Mouse (Mus musculus): ENCODE results near the gene Cuedc2.

Gene Cuedc2

GRCm38 (mm10) chr19:46322144-46322995, 16.1 kb downstream of the Cuedc2 start:
- CTCF ChIA-PET = no interaction called here

- CTCF ChIA-PET = no interaction called here
Measured at GRCm38 (mm10) chr19:46321101-46321943, 17.2 kb downstream of the Cuedc2 start.

GRCm38 (mm10) chr19:46320076-46320785, 18.3 kb downstream of the Cuedc2 start:
- CTCF ChIA-PET = no interaction called here

GRCm38 (mm10) chr19:46318586-46319378, 19.7 kb downstream of the Cuedc2 start:
- CTCF ChIA-PET = interaction anchor here (0.7 kb wide), 1 partner anchor 10 kb away, joined by 3 read pairs; no protein-coding TSS in a partner anchor

GRCm38 (mm10) chr19:46318031-46318471, 20.5 kb downstream of the Cuedc2 start:
- CTCF ChIA-PET = no interaction called here

- CTCF ChIA-PET = no interaction called here
Measured at GRCm38 (mm10) chr19:46317546-46317885, 21.0 kb downstream of the Cuedc2 start.

GRCm38 (mm10) chr19:46316846-46317545, 21.5 kb downstream of the Cuedc2 start:
- CTCF ChIA-PET = no interaction called here

- CTCF ChIA-PET = no interaction called here
Measured at GRCm38 (mm10) chr19:46315752-46316610, 22.5 kb downstream of the Cuedc2 start.

GRCm38 (mm10) chr19:46314872-46315742, 23.4 kb downstream of the Cuedc2 start:
- CTCF ChIA-PET = no interaction called here

GRCm38 (mm10) chr19:46314151-46314601, 24.3 kb downstream of the Cuedc2 start:
- CTCF ChIA-PET = no interaction called here

GRCm38 (mm10) chr19:46313591-46313990, 24.9 kb downstream of the Cuedc2 start:
- CTCF ChIA-PET = no interaction called here

- CTCF ChIA-PET = no interaction called here
Measured at GRCm38 (mm10) chr19:46313116-46313515, 25.4 kb downstream of the Cuedc2 start.

- CTCF ChIA-PET = no interaction called here
Measured at GRCm38 (mm10) chr19:46312566-46312965, 25.9 kb downstream of the Cuedc2 start.

GRCm38 (mm10) chr19:46311341-46311740, 27.2 kb downstream of the Cuedc2 start:
- CTCF ChIA-PET = no interaction called here

GRCm38 (mm10) chr19:46310312-46310865, 28.1 kb downstream of the Cuedc2 start:
- CTCF ChIA-PET = interaction anchor here (0.6 to 1.4 kb wide), 2 partner anchors 19 to 598 kb away, joined by 3 to 6 read pairs; no protein-coding TSS in a partner anchor

GRCm38 (mm10) chr19:46309651-46310305, 28.7 kb downstream of the Cuedc2 start:
- CTCF ChIA-PET = interaction anchor here (0.6 to 1.4 kb wide), 2 partner anchors 19 to 598 kb away, joined by 3 to 6 read pairs; no protein-coding TSS in a partner anchor

- CTCF ChIA-PET = no interaction called here
Measured at GRCm38 (mm10) chr19:46308706-46309435, 29.6 kb downstream of the Cuedc2 start.
